Mouse (Mus musculus) heart, adult 2 months (tissue): Measurements from ENCODE around the gene Gpld1.

Source experiments
- CTCF ChIP-seq: fragments of 200-600 bp; IDR thresholded peaks from 2 replicates; pipeline ENCODE4 v1.8.1; 2022; ENCODE audit warnings: antibody characterized with exemption, mild to moderate bottlenecking, moderate library complexity
- EP300 ChIP-seq: fragments of 200-500 bp; IDR thresholded peaks from 2 replicates; pipeline ENCODE4 v1.6.1; 2011; ENCODE audit warnings: low read depth, low read length, control low read depth; ENCODE audit not compliant: insufficient read depth
- POLR2A ChIP-seq: fragments of 200-500 bp; IDR thresholded peaks from 2 replicates; pipeline ENCODE4 v1.6.1; 2011; ENCODE audit warnings: mild to moderate bottlenecking, low read depth, low read length, control low read depth; ENCODE audit not compliant: insufficient read depth

DNA sequence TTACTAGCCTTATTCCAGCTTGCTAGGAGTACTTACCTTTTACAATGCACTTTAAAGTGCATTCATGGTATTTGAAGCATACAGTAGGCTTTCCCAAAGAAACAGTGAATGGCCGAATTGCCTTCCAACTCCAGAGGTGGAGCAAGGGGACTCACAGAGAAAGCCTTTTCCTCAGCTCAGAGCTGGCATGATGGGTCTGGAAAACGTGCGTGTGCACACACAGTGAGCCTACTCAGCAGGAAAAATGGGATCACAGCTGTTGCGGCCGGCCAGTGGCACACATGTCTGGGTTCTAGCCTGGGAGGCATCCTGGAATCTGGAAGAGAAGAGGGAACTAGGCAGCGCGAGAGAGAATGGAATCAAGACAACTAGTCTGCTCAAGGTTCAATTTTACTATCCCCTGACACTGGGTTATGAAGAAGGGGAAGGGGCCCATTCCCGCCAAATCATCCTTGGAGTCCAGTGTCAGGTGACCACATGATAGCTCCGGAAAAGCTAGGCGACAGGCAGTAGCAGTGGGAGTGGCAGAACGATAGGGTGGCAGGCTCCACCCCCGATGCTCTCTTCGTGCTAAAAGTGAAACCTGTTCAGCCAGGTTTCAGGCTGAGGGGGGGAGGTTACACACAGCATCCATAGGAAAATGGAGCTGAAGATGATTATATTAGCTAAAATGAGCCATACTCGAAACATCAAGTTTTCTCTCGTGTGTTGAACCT, 22.3 kb downstream of the Gpld1 start:
- TF ChIP-seq POLR2A (no peak), CTCF (no peak), EP300 (no peak)
